Mouse (Mus musculus) heart, postnatal 0 days (tissue): ENCODE data around the gene Borcs6.

Experiments
- CTCF ChIP-seq: IDR thresholded peaks from 2 replicates; pipeline ENCODE4 v1.5.1; 2016; ENCODE audit warnings: antibody characterized with exemption, control low read depth, low read depth
- EP300 ChIP-seq: IDR thresholded peaks from 2 replicates; pipeline ENCODE4 v1.6.1; 2016; ENCODE audit warnings: antibody characterized with exemption, low read depth

DNA sequence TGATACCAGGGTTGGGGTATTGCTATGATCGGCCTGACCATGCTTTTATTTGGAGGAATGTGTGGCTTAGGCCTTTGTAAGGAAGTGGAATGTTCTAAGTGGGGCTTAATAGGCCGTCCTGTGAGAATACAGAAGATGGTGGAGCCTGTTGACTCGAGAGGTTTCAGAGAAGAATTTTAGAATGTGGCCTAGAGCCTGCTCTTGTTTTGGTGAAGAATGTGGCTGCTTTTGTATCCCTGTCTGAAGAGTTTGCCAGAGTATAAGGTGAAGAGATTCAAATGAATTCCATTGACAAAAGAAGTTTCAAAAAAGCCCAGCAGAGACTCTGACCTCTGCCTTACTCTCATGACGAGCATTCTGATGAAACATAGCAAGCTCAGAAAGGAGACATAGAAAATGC, 7.7 kb upstream of the Borcs6 start:
- TF ChIP-seq CTCF (no peak), EP300 (no peak)
